Mouse (Mus musculus) heart, postnatal 4 days (tissue): ENCODE results near the gene Gm49337. TPM values are rescaled to one million over a fixed set of nuclear protein-coding genes. Genes with fewer than 3 reads are reported as not detected.
"Not testable (repeated sequence)": the region's sequence is repeated elsewhere in the genome, so short reads cannot be mapped to it uniquely, and the experiment has no call there.

Source experiments
- DNase-seq: peaks from one replicate; pipeline ENCODE4 v3.0.0; 2021
- total RNA-seq, 2 experiments: library from RNA; stranded (reverse); gene quantifications; 2 replicates each; pipeline ENCODE4 v1.2.3; 2021

The Gm49337 gene
- total RNA-seq, 2 experiments from 2014 or later = 0.79 TPM; not detected in 1

DNA sequence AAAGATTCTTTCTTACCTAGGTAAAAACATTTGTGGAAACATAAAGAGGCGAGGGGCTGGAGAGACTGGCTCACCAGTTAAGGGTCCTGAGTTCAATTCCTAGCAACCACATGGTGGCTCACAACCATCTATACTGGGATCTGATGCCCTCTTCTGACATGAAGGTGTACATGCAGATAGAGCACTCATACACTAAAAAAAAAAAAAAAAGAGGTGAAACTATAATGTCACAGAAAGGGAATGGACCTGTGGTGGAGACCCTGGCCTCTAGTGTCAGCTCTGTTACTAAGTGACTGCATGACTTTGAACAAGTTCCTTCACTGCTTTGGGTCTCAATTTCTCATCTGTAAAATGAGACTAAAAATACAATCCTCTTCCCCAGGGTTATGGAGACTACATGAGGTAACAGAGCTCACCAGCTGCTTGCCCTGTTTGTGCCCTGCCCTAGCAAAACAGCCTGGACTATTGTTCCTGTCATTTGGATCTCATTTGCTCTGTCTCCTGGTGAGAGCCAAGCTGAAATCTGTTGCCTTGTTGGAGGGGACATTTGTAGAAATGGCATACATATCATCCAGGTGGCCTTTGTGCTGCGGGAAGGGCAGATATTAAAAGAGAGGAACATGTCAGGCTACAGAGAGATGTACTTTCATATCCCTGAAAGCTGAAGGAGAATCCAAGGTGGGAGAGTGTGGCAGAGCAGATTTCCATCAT is 42.9 kb downstream of the Gm49337 start:
- DNase-seq = no peak

- peak; percentile 46 for DNase-seq
Observed at GRCm38 (mm10) chr4:116217046-116217445, 43.9 kb downstream of the Gm49337 start.

- not testable (repeated sequence) for DNase-seq
Observed at GRCm38 (mm10) chr4:116217661-116218060, 44.5 kb downstream of the Gm49337 start.

GRCm38 (mm10) chr4:116219056-116219455 is 45.9 kb downstream of the Gm49337 start:
- no peak for DNase-seq

DNA sequence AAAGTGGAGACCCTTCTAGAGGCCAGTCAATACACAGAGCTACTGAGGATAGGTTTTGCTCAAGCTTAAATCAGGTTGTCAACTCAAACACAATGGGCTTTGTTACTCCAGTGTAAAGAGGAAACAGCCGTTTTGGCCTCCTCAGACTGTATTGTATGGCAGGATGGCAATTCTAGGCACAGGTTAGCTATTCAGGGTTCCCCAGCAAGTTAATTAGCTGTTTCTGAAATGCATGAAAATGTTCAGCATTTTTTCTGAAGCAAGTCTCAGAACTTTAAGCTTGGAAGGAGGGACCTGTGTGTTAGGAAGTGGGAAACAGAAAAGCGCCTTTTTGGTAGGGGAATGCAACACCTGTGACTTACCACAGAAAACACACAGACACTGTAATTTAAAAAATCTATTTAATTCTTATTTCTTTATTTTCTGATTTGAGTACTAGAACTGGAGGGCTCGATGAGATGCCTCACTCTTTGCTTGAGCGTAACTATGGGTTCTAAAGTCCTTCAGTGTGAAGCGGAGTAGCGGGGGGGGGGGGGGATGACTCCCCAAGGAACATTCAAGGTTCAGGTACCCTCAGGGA is 47.0 kb downstream of the Gm49337 start:
- DNase-seq = peak; percentile 14

DNA sequence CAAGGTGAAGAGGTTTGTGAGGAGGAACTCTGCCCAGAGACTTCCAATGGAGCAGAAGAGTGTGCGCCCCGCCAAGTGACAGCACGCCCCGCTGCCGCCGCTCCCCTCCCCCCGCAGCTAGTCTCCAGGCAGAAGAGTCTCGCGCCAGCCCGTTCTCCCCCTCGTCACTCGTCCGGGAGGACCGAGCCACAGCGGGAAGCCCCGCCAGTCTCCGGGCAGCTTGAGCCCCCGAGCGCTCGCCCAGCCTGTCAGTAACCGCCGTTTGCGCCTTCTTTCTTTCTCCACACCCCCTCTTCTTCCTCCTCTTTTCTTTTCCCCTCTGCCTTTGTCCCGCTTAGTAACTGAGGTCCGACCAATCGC is 47.6 kb downstream of the Gm49337 start:
- DNase-seq = no peak

- peak; percentile 99 for DNase-seq
Observed at GRCm38 (mm10) chr4:116221140-116221851, 48.1 kb downstream of the Gm49337 start, which contains the start of gene Pik3r3. Pik3r3 (plus strand) TSS chr4:116221618.

- peak; percentile 10 for DNase-seq
Observed at GRCm38 (mm10) chr4:116221996-116222842, 49.0 kb downstream of the Gm49337 start.

GRCm38 (mm10) chr4:116222843-116223119 is 49.6 kb downstream of the Gm49337 start:
- DNase-seq = no peak

DNA sequence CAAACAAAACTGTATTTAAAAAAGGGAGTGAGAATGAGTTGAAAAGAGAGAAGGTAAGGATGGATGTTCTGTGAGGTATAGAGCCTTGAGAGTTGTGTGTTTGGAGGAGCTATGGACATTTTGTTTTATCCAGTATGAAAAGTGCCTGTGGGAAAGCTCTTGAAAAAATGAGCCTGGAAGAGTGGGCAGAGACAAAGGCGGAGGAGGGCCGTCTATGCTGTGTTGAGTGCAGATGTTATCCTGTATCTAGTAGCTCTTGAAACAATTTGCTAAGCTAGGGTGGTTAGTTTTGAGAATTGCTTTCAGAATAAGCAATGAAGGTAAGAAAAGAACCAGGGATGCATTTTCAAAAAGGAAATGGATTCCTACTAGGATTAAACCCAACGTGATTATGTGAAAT is 70.2 kb downstream of the Gm49337 start:
- DNase-seq = no peak

DNA sequence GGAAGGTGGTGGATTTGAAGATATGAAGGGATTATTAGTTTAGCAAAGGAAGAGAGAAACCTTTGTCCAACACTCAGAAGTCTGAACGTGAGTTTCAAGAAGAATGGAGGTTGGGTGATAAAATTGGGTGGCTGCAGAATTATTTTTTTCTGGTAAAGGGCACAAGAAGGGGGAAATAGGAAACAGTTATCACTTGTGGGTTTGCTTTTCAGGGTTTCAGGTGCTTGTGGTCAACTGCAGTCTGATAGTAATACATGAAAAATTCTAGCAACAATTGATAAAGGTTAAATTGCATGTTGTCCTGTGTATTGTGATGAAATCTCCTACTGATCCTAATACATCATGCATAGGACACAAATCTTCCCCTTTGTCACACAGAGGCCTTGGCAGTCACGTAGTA is 71.1 kb downstream of the Gm49337 start:
- no peak for DNase-seq

- peak; percentile 48 for DNase-seq
Observed at GRCm38 (mm10) chr4:116245926-116246325, 72.7 kb downstream of the Gm49337 start.

DNA sequence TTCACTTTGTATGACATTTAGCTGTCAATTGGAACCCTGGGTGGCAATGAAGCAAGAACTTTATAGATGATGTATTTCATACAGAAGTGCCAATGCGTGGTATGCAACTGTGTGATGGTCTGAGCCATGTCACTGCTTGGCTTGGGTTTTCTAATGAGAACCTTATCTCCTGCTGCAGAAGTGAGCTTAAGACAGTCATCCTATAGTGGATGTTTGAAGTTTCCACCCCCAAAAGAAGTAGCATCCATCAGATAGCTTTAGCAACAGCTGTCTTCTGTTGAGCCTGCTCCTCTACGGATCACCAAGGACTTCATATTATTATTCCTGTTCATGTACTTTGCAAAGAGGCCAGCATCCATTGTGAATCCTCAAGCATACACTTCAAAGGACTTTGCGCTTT is 76.8 kb downstream of the Gm49337 start:
- DNase-seq = no peak

DNA sequence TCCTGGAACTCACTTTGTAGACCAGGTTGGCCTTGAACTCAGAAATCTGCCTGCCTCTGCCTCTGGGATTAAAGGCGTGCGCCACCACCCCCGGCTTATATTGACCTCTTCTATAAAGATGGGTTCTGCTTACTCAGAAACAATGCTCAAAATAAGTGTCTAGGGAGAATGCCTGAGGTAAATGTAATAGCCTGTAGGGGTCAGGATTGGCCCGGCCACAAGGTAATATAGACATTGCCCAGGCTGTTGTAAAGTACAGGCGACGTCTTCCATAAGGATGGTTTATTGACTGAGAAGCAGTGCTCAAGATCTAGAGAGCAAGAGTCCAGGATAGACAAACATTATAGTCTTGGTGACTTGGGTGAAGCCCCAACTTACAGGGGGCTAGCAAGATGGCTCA is 95.0 kb downstream of the Gm49337 start:
- no peak for DNase-seq

GRCm38 (mm10) chr4:116282211-116282610 is 109.0 kb downstream of the Gm49337 start:
- DNase-seq = peak; percentile 31

GRCm38 (mm10) chr4:116291561-116291960 is 118.4 kb downstream of the Gm49337 start:
- no peak for DNase-seq

GRCm38 (mm10) chr4:116293296-116293695 is 120.1 kb downstream of the Gm49337 start:
- DNase-seq = no peak

GRCm38 (mm10) chr4:116300878-116301355 is 127.7 kb downstream of the Gm49337 start:
- peak; percentile 38 for DNase-seq

- DNase-seq = no peak
Observed at GRCm38 (mm10) chr4:116304551-116304950, 131.4 kb downstream of the Gm49337 start.

DNA sequence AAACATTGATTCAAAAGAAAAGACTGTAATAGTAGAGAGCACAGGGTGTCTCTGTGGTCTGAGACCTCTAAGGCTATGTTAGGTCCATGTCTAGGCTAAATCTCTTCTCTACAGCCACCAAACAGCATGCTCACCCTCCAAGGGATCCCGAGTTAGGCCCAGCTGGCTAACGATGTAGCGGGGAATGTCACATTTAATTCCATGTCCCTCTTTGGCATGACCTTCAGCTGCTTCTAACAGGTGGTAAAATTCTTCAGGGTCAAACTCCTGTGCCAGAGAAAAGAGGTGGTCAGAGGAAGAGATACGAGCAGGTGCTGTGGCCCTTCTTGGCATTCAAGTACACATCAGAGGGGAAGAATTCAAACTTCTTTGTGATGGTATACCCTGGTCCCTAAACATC is 144.4 kb downstream of the Gm49337 start:
- no peak for DNase-seq

GRCm38 (mm10) chr4:116322127-116322526 is 148.9 kb downstream of the Gm49337 start:
- peak; percentile 49 for DNase-seq

GRCm38 (mm10) chr4:116329256-116329655 is 156.1 kb downstream of the Gm49337 start:
- DNase-seq = no peak

DNA sequence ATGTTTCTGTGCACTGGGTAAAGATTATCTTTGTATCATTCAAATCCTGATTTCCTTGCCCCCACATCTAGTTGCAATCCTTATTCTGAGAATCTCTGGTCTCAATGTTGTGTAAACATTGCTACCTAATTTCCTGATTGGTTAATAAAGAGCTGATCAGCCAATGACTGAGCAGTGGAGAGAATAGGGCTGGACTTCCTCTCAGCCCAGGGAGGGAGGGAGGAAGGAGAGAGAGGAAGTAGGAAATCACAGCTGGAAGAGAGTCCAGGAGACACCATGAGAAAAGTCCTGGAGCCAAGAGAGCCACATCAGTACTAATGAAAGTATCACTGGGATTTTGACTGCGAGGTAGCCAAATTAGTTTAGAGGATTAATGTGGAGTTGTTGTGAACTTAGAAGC is 163.1 kb downstream of the Gm49337 start:
- no peak for DNase-seq
